Mouse (Mus musculus): Measurements from ENCODE around the gene Clec18a. TPM values are rescaled to one million over a fixed set of nuclear protein-coding genes. Genes with fewer than 3 reads are reported as not detected.
"Not testable (repeated sequence)": the region's sequence is repeated elsewhere in the genome, so short reads cannot be mapped to it uniquely, and the experiment has no call there.

The Clec18a gene
- total RNA-seq (2022): 1 to 10 TPM; 1.2 to 2.4 (median 1.5) TPM

DNA sequence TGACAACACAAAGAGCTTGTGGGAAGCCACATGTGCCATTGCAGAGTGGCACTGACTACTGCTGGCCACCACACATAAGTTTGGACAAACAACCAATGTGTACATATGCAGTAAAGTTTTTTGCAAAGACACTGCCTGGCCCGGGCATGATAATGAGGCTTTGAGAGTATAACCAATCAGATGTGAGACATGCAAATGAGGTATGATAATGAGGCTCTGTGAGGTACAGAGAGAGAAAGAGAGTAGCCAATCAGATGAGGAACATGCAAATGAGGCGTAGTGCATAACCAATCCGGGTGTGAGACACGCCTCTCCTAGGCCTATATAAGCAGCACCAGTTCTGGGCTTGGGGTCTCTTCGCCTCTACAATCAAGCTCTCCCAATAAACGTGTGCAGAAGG, at the start of gene Clec18a:
Gene Clec18a (minus strand): TSS at position 101 of the 400 bp plus-strand sequence.
- not testable (repeated sequence) for DNase-seq (ENCODE audit: low spot score in 2 of 2)

- DNase-seq (ENCODE audit: low spot score in 2 of 2): no peak
Measured at GRCm38 (mm10) chr8:111130756-111131155, 38.5 kb upstream of the Clec18a start.

DNA sequence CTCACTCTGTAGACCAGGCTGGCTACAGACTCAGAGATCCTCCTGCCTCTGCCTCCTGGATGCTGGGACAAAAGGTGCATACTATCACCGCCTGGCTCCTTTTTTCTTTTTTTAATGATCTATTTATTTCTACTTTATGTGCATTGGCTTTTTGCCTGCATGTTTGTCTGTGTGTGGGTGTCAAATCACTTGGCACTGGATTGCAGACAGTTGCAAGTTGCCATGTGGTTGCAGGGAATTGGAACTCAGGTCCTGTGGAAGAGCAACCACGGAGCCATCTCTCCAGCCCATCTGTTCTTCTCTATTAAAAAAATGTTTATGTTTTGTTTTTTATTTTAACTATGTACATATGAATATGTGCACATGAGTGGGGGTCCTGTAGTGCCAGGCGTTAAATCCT, 27.3 kb upstream of the Clec18a start:
- peak; percentile 48 to 55 for DNase-seq (ENCODE audit: low spot score in 2 of 2)

DNA sequence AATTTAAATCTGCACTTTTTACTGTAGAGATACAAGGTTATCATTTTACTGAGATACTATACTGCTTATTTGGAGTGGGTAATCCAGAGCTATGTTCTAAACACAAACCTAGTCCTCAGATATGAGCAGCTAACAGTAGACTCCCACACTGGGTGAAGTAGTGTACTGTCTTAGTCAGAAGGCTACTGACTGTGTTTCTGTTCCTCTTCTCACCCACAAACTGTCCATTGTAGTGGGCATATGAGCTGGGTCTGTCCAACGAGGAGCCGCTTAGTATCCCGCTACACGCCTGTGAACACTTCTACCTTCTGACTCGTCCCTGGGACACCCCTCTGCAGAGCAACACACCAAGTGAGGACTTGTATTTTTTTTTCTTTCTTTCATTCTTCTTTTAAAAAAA, 22.7 kb upstream of the Clec18a start:
- no peak for DNase-seq (ENCODE audit: low spot score in 2 of 2)

DNA sequence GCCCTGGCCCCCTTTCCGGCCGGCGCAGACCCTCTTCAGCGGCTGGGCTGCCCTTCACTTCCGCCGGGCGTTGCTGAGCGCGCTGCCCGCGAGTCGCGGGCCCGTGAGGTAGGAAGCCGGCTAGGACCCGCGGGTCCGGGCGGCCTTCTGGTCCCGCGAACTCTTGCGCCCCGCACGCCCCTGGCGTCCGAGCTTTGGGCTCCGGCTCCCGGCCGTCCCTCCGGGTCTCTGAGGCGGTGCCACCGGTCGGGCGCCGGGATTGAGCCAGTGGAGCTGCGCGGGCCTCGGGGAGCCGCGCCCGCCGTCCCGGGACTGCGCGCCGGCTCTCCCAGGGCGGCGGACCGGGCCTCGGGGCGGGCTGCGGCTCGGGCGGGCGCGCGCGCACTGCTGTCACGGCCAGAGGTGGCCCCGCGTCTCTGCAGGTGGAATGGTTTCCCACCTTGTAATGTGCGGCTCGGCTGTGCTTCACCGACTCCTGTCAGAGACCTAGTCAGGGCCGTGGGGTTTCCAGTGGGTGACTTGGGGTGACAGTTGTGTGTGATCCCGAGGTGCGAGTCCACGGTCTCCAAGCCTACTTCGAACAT, 2.6 kb upstream of the Clec18a start:
- DNase-seq (ENCODE audit: low spot score in 2 of 2): not testable (repeated sequence)

DNA sequence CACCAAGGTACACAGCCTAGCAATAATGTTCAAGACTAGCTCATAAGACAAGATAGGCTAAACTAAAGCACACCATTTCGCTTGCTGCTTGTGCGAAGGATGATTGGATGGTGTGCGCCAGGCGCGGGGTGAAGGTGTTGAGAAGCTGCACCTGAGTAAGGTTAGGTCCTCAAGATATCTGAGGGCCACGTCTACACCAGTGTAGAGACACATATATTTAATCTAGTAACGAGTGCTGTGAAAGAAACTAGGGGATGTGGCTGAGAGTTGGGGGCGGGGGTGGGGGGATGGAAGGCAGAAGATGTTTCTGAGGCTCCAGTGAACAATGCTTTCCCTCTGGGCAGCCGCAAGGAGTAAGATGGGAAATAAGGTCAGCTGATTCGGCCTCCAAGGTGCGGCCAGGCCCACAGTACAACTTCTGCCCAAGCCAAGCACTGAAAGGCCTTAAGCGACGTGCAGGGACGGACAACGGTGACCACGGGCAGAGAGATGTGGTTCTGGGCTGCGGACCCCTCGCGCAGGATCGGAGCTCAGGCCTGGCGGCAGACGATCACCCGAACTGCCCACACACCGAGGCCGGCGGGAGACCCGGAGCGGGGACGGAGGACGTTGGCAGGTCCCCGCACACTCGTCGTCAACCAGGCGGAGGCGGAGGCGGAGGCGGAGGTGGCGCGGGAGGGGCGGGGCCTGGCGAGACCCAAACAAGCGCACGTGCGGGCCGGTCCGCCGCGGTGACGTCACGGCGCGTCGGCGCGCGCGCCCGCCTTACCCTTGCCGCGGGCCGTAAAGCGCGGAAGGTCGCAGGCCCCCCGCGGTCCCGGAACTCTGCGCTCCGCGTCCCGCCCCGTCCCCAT, 1.9 kb upstream of the Clec18a start, which contains the start of gene Pdpr:
Gene Pdpr (plus strand): TSS at position 766 of the 854 bp plus-strand sequence.
- DNase-seq (ENCODE audit: low spot score in 2 of 2): peak; percentile 87

GRCm38 (mm10) chr8:111091706-111092105, 520 bp downstream of the Clec18a start:
- DNase-seq (ENCODE audit: low spot score in 2 of 2): no peak

DNA sequence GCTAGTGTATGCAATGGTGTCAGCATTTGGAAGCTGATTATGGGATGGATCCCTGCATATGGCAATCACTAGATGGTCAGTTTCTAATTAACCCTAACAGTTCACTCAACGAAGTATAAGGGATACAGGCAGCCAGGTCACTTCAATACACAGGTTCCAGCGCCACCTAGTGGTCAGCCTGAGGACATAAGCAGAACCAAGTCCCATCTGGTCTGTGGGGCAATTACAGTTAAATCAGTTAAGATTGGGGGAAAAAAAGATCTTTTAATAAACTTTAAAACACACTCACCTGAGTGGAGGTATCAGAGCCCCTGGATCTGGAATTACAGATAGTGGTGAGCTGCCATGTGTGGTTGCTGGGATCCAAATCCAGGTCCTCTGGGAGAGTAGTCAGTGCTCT, 2.1 kb downstream of the Clec18a start:
- peak in 1 of 2 experiments; percentile 67 for DNase-seq (ENCODE audit: low spot score in 2 of 2)

DNA sequence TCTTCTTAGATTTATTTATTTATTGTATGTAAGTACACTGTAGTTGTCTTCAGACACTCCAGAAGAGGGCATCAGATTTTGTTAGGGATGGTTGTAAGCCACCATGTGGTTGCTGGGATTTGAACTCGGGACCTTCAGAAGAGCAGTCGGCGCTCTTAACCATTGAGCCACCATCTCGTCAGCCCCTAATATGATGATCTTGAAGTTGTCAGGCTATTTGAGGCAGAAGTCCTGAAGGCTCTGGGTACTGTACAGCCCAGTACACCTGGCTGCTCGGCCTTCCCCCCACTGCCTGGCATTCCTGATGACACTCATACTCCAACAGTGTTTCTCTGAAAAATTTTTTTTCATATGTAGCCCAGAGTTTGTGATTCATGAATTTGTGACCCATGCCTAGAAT, 8.3 kb downstream of the Clec18a start:
- DNase-seq (ENCODE audit: low spot score in 2 of 2): not testable (repeated sequence)

DNA sequence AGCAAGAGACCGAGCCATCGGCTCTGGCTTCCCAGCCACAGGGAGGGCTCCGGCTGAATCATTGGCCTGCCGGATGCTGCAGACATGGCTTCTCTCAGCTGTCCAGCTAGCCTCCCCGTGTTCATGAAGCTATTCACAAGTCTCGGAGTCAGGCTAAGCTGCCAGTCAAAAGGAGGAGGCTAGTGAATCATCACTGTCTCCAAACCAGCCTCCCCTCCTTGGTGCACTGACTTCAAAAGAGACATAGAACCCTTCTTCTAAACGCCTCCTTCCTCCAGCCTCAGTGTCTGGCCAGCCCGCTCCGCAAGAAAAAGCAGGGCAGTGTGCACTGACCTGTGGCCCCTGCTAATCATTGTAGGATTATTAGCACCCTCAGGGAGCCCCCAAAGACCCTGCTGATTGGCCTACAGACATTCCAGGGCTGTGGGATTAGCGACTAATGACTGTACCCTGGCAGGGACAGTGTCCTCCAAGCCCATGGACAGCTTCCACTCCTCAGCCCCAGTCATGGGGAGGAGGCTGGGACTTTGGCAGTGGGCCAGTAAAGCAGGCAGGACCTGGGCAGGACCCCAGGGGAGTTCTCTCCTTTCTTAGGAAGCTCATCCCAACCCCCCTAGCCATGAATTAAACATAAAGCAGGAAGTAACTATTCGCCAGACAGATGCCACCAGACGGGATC, 10.5 kb downstream of the Clec18a start:
- no peak for DNase-seq (ENCODE audit: low spot score in 2 of 2)

- no peak for DNase-seq (ENCODE audit: low spot score in 2 of 2)
Measured at GRCm38 (mm10) chr8:111079861-111080271, 12.4 kb downstream of the Clec18a start.

DNA sequence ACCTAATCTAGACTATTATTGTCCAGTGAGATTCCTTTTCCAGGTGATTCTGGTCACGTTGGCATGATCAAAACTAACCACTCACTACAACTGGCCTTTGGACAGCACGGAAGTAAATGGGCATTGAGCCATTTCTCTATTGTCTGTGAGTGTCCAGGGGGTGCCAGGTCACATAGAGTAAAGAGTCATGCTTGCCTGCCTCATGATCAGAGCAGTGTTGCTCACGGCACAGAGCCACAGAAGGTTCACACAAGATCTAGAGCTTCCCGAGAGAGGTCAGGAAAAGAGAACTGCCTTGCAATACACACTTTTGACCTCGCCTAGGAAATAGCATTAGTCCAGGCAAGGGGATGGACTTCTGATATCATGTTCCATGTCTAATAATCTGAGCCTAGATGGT, 12.8 kb downstream of the Clec18a start:
- DNase-seq (ENCODE audit: low spot score in 2 of 2): no peak

- DNase-seq (ENCODE audit: low spot score in 2 of 2): peak; percentile 70 to 79
Measured at GRCm38 (mm10) chr8:111075926-111076325, 16.3 kb downstream of the Clec18a start.

DNA sequence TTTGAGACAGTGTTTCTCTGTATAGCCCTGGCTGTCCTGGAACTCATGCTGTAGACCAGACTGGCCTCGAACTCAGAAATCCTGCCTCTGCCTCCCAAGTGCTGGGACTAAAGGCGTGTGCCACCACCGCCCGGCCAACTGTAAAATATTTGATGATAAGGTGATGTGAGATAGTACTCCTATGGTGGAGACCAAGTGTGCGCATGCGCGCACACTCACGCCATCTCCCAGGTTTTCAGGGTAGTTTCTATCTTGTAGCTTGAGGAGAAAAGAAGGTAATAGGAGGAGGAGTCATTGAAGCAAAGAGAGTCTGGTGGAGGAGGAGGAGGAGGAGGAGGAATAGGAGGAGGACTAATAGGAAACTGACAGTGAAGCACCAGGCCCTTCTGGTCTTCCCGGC, 23.6 kb downstream of the Clec18a start:
- not testable (repeated sequence) for DNase-seq (ENCODE audit: low spot score in 2 of 2)

- no peak for DNase-seq (ENCODE audit: low spot score in 2 of 2)
Measured at GRCm38 (mm10) chr8:111067439-111067838, 24.8 kb downstream of the Clec18a start.

- DNase-seq (ENCODE audit: low spot score in 2 of 2): no peak
Measured at GRCm38 (mm10) chr8:111066308-111066707, 25.9 kb downstream of the Clec18a start.

GRCm38 (mm10) chr8:111062893-111063292, 29.3 kb downstream of the Clec18a start:
- no peak for DNase-seq (ENCODE audit: low spot score in 2 of 2)

DNA sequence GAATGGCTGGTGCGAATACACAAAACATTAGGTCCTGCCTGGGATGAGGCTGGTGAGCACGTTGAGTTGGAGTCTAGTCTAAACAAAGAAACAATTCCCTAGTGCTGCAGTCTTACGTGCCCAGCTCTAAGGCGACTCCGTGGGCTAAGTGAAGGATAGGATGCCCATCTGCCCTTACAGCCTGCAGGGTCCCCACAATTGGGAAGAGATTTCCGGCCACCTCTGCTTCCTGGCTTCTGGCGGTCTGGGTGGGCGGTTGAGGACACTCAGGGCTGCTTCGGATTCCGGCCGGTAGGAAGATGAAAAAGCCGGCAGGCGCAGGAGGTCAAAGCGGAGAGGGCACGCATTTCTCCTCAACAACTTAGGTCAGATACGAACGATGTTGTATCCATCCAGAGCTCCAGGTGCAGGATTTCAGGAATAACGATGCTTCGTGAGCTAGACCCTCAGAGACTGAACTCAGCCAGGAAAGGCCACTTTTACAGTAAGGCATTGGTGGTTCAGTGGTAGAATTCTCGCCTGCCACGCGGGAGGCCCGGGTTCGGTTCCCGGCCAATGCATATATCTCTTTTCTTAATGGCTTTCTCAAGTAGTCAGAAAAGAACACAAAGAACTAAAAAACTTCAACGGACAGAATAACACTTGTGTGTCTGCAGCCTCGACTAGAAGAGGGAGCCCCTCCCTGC, 30.0 kb downstream of the Clec18a start:
- peak; percentile 87 to 96 for DNase-seq (ENCODE audit: low spot score in 2 of 2)

DNA sequence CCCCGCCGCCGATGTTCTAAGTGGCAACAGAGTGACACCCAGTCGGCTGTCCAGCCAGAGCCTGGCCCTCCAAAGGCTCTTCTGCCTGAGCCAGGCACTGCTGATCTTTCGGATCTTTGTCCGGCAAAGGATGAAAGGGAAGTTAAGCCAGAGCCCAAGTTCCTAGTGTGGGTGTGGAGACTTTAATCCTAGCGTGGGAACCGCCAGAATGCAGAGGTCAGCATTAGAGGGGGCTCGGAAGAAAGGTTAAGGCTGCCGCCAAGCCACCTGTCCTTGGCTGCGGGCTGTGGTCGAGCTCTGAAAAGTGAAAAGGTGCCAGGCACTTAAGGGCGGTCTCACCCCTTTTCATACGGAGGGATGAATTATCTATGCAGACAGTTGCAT, 30.5 kb downstream of the Clec18a start:
- DNase-seq (ENCODE audit: low spot score in 2 of 2): no peak

DNA sequence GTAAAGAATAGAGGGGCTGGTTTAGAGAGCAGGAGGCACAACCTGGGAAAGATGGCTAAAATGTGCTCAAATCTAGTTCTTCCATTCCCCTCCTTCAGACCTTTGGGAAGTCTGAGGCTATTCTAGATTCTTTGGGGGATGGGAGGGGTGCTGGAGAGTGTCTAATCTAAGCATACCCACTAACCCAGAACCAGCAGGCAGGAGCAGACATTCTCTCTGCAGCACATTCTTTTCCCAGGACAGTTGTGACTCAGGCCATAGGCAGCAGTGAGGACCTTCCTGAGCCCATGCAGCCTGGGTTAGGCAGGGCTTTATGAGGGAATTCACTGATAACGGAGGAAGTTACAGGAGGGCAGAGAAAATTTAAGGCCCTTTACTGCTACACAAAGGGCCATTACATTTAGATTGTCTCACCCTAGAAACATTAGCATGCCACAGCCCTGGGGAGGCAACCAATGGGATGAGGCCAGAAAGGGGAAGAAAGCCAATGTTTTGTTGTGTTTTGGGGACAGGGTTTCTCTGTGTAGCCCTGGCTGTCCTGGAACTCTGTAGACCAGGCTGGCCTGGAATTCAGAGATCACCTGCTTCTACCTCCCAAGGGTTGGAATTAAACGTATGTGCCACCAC, 33.2 kb downstream of the Clec18a start:
- DNase-seq (ENCODE audit: low spot score in 2 of 2): no peak

GRCm38 (mm10) chr8:111056691-111057293, 35.4 kb downstream of the Clec18a start:
- DNase-seq (ENCODE audit: low spot score in 2 of 2): peak in 1 of 2 experiments; percentile 34
